Mouse (Mus musculus): ENCODE data around the gene Sdf2. TPM values are rescaled to one million over a fixed set of nuclear protein-coding genes. Genes with fewer than 3 reads are reported as not detected.

Sdf2 gene
- 7.2 and 15.6 TPM in 2 replicates for polyA plus RNA-seq (2012; ENCODE audit: low replicate concordance)

DNA sequence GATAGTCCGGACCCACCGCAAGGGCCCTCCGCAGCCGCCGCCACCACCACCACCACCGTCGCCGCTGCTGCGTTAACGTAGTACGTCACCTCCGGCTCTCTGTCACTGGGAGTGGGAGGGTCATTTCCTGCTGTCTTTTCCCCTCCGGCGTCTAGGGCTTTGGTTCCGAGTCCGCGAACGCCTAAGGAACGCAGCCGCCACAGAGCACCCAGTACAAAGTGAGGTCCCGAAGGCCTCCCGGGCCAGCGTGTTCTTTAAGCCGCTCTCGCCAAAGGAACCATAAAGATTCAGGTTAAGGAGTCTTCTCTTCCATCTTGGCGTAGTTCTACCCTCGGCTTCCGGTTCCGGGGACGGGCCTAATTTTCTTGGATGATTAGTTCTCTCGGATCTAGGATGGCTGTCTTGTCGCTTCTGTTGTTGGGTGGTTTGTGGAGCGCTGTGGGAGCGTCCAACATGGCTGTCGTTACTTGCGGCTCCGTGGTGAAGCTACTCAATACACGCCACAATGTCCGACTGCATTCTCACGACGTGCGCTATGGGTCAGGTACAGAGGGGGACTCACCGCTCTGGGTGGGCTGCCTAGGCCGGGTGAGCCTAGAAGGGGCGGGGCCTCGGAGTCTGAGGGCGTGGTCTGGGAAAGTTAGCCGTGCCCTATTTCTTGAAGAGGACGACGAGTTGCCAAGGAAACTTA is at the start of gene Sdf2, which contains the start of gene Supt6:
Gene Sdf2 (plus strand): TSS at position 120 of the 691 bp plus-strand sequence.
Gene Supt6 (minus strand): TSS at position 361 of the 691 bp plus-strand sequence.

GRCm38 (mm10) chr11:78261380-78262352 is 16.1 kb downstream of the Sdf2 start, which contains the start of gene 2610507B11Rik:
2610507B11Rik (plus strand) TSS chr11:78261752.

GRCm38 (mm10) chr11:78290654-78291053 is 45.1 kb downstream of the Sdf2 start, which contains the start of gene BC030499:
BC030499 (plus strand) TSS chr11:78290841.

DNA sequence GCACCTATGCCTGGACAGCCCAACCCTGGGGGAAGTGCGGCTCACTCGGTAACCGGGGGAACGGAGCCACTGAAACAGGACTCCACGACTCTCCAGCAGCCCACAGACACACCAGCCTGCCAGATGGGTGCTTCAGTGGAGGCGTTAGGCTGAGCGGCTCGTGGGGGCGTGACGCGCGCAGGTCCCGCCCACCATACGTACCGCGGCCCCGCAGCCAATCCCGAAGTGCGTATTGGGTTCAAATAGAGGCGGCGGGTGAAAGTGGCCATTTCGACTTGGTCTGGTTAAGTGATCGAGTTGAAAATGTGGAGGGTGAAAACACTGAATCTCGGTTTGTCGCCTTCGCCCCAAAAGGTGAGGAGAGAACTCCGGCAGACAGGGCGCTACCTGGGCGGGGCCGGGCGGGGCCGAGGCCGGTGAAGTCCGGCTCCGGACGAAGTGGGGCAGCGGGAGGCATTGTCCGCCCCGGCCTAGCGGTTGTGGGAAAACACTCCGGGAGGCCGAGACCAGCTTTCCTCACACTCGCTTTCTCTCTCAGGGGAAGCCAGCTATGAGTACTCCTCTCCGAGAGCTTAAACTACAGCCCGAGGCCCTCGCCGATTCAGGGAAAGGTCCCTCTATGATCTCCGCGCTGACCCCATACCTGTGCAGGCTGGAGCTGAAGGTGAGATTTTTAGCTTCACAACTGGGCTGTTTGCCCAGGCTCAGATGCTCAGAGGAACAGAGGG is 56.0 kb downstream of the Sdf2 start, which contains the start of gene Spag5:
Gene Spag5 (plus strand): TSS at position 173 of the 728 bp plus-strand sequence.

Other genes with a start within 250 kb of the Sdf2 start
- gene Dhrs13, start 213.5 kb upstream of the Sdf2 start, polyA plus RNA-seq (2012; ENCODE audit: low replicate concordance): 1.5 and 3.2 TPM in 2 replicates
- gene Flot2, start 207.8 kb upstream of the Sdf2 start, polyA plus RNA-seq (2012; ENCODE audit: low replicate concordance): 28.2 and 40.1 TPM in 2 replicates
- gene Eral1, start 165.4 kb upstream of the Sdf2 start, polyA plus RNA-seq (2012; ENCODE audit: low replicate concordance): 4.2 and 6.0 TPM in 2 replicates
- 34.4 and 71.5 TPM in 2 replicates for gene Fam222b, start 151.1 kb upstream of the Sdf2 start, polyA plus RNA-seq (2012; ENCODE audit: low replicate concordance)
- gene Traf4, start 80.2 kb upstream of the Sdf2 start, polyA plus RNA-seq (2012; ENCODE audit: low replicate concordance): 21.7 and 48.0 TPM in 2 replicates
- gene Nek8, start 69.1 kb upstream of the Sdf2 start, polyA plus RNA-seq (2012; ENCODE audit: low replicate concordance): 10.0 and 12.8 TPM in 2 replicates
- gene Tlcd1, start 69.0 kb upstream of the Sdf2 start, polyA plus RNA-seq (2012; ENCODE audit: low replicate concordance): 27.8 and 37.9 TPM in 2 replicates
- gene Rpl23a, start 62.2 kb upstream of the Sdf2 start, polyA plus RNA-seq (2012; ENCODE audit: low replicate concordance): 197 and 2,234 TPM in 2 replicates
- gene Rab34, start 57.3 kb upstream of the Sdf2 start, polyA plus RNA-seq (2012; ENCODE audit: low replicate concordance): 7.2 and 11.3 TPM in 2 replicates
- gene Proca1, start 52.4 kb upstream of the Sdf2 start, polyA plus RNA-seq (2012; ENCODE audit: low replicate concordance): 0.20 TPM in 1 of 2 replicates, not detected in the other
- 68.1 and 97.6 TPM in 2 replicates for gene Supt6, start 241 bp downstream of the Sdf2 start, polyA plus RNA-seq (2012; ENCODE audit: low replicate concordance)
- 23.0 and 73.1 TPM in 2 replicates for gene 2610507B11Rik, start 16.0 kb downstream of the Sdf2 start, polyA plus RNA-seq (2012; ENCODE audit: low replicate concordance)
- gene BC030499, start 45.1 kb downstream of the Sdf2 start, polyA plus RNA-seq (2012; ENCODE audit: low replicate concordance): not detected in 2 replicates
- gene Spag5, start 55.8 kb downstream of the Sdf2 start, polyA plus RNA-seq (2012; ENCODE audit: low replicate concordance): 2.1 and 18.1 TPM in 2 replicates
- 0.53 and 3.2 TPM in 2 replicates for gene Aldoc, start 77.2 kb downstream of the Sdf2 start, polyA plus RNA-seq (2012; ENCODE audit: low replicate concordance)
- 39.9 and 105 TPM in 2 replicates for gene Pigs, start 82.7 kb downstream of the Sdf2 start, polyA plus RNA-seq (2012; ENCODE audit: low replicate concordance)
- gene Unc119, start 97.7 kb downstream of the Sdf2 start, polyA plus RNA-seq (2012; ENCODE audit: low replicate concordance): 58.3 and 116 TPM in 2 replicates
- not detected in 2 replicates for gene Foxn1, start 140.8 kb downstream of the Sdf2 start, polyA plus RNA-seq (2012; ENCODE audit: low replicate concordance)
- gene Slc13a2, start 176.5 kb downstream of the Sdf2 start, polyA plus RNA-seq (2012; ENCODE audit: low replicate concordance): 0.12 TPM in 1 of 2 replicates, not detected in the other
- 1.1 and 1.9 TPM in 2 replicates for gene Slc46a1, start 220.0 kb downstream of the Sdf2 start, polyA plus RNA-seq (2012; ENCODE audit: low replicate concordance)